Mouse (Mus musculus): ENCODE measurements at regions not wholly inside any gene's neighbourhood (a gene's known extent, or its start where the extent isn't known, plus 50 kb on each side); places are given as distances from the start of the nearest gene placed in this dataset.

GRCm38 (mm10) chr6:41126855-41127254 lies 91.5 kb upstream of the 2210010C04Rik start:
- no peak for DNase-seq (ENCODE audit: low read depth)

GRCm38 (mm10) chr6:41121641-41122040 lies 86.3 kb upstream of the 2210010C04Rik start:
- DNase-seq (ENCODE audit: low read depth): peak; percentile 65

- no peak for DNase-seq (ENCODE audit: low read depth)
Measured at GRCm38 (mm10) chr6:41119176-41119575, 83.9 kb upstream of the 2210010C04Rik start.

- peak; percentile 91 for DNase-seq (ENCODE audit: low read depth)
Measured at GRCm38 (mm10) chr6:41118201-41118976, 83.1 kb upstream of the 2210010C04Rik start.

- no peak for DNase-seq (ENCODE audit: low read depth)
Measured at GRCm38 (mm10) chr6:41113943-41114342, 78.6 kb upstream of the 2210010C04Rik start.

- peak; percentile 92 for DNase-seq (ENCODE audit: low read depth)
Measured at GRCm38 (mm10) chr6:41112861-41113610, 77.7 kb upstream of the 2210010C04Rik start.

GRCm38 (mm10) chr6:41111829-41112228 lies 76.5 kb upstream of the 2210010C04Rik start:
- no peak for DNase-seq (ENCODE audit: low read depth)

GRCm38 (mm10) chr6:41108897-41109296 lies 73.6 kb upstream of the 2210010C04Rik start:
- peak; percentile 79 for DNase-seq (ENCODE audit: low read depth)

GRCm38 (mm10) chr6:41103689-41104400 lies 68.5 kb upstream of the 2210010C04Rik start:
- peak; percentile 61 for DNase-seq (ENCODE audit: low read depth)

GRCm38 (mm10) chr6:41101997-41102396 lies 66.7 kb upstream of the 2210010C04Rik start:
- DNase-seq (ENCODE audit: low read depth): no peak

- no peak for DNase-seq (ENCODE audit: low read depth)
Measured at GRCm38 (mm10) chr6:41100258-41100657, 64.9 kb upstream of the 2210010C04Rik start.

- peak; percentile 52 for DNase-seq (ENCODE audit: low read depth)
Measured at GRCm38 (mm10) chr6:41091177-41091829, 56.0 kb upstream of the 2210010C04Rik start.
